Mouse (Mus musculus) frontal cortex, adult (tissue): ENCODE results near the gene Caly.

ENCODE experiments used
- ATAC-seq: cut with Nextera tagmentation; 2 replicates; pipeline ENCODE4 v1.9.2; 2017; ENCODE audit warnings: mild to moderate bottlenecking, moderate library complexity, mixed read lengths; ENCODE audit not compliant: low TSS enrichment

Caly gene

DNA sequence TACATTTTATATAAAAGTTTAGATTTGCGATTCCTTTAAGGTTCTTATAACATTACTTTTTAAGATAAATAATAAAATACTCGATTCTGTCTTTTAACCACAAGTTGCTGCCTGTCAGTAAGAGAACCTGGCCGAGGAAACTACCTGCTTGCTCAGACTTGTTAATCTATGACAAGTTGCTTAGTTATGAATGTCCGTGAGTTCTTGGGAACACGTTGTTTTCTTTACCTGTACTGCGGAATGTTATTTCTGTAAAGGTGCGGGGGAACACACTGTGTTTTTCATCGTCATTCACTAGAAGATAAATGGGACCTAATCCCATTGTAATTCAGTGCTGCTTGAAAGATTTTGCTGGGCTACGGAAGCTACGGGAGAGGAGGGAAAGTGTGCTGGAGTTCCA is 8.3 kb upstream of the Caly start:
- no peak for ATAC-seq

DNA sequence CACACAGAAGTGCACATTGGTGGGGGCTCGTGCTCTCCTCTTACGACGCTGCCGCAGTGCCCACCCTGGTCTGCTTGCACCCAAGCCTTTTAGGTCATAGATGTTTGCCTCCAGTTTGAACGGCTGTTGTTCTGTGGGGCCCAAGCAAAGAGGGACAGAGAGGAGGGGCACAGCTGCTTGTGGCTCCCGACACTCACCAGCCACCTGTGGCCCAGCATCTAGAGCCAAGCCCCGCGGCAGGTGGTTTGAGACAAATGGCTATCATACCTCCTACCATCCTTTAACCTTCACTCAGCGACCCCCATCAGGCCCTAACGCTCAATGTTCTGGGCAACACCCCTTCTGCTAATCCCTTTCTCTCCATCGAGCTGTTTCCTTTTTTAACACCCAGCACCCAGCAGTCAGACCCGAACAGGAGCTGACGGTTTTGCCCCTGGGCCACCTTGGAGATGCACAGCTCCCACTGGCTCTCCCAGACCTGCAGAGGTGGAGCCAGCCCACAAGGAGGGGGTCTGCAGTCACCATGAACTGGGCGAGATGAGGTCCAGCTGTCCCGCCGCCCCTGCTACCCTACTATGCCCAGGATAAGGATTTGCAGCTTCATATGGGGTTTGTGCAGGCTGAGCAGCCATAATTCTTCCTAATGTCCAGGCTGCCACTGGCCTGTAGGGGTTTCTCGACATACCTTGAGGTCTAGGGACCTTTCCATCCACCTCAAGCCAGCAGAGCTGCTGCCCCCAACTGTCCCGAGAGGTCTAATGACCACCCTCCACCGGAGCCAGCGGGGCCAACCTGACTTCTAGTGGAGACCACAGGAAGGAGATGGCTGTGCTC is 723 bp downstream of the Caly start:
- ATAC-seq: peak; percentile 33

DNA sequence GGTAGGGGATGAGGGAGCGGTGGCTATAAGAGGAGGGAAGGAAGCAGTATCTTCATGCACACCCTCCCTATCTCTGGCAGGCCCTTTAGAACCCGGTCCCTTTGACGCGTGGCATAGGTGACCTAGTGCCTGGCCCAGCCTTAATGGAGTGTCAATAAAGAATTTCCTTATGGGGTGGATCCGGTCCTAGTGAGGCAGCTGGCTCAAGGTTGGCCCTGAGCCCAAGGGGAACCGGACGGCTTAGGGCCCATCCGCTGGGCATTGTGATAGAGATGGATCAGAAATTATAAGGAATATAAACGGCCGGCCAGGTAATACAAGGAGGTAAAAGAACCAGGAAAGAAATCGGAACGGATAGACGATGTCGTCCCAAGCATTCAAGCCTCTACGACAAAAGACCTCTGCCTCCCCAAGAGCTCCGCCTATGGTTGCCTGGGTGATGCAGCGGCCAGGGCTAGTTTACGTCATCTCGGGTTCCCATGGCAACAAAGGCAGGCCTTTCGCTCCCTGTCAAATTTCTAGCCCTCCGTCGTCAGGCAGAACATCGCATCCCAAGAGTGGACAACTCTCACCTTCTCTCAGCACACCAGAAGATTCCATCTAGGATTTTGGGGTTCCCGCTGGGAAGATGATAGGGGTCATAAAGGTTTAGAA is 1.7 kb downstream of the Caly start:
- ATAC-seq: peak; percentile 78

DNA sequence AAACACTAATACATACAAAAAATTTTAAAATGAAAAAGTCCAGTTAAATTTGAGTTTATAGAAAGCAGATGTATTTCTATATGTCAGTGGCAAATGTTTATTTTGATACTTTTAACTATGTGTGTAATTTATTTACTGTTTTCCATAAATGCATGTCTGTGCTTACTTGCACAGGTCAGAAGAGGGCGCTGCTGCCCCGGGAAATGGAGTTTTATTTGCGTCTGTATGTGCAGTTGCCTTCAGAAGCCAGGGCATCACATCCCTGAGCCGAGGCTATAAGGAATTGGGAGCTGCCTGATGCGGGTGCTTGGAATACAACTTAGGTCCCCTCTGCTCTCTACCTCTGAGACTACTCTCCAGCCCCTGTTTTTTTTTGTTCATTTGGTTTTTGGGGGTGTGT is 3.6 kb downstream of the Caly start:
- no peak for ATAC-seq

DNA sequence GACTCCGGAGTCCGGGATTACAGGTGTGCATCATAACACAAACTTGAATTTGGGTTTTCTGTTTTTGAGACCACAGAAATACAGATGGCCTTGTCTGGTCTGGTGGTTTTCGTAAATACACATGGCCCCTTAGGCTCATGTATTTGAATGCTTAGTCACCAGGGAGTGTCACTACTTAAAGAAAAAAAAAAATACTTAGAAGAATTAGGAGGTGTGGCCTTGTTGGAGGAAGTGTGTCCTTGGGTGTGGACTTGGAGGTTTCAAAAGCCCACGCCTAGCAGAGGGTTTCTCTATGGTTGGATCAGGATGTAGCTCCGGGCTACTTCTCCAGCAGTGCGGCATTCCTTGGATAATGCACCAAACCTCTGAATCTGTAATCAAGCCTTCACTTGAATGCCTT is 4.7 kb downstream of the Caly start:
- no peak for ATAC-seq

DNA sequence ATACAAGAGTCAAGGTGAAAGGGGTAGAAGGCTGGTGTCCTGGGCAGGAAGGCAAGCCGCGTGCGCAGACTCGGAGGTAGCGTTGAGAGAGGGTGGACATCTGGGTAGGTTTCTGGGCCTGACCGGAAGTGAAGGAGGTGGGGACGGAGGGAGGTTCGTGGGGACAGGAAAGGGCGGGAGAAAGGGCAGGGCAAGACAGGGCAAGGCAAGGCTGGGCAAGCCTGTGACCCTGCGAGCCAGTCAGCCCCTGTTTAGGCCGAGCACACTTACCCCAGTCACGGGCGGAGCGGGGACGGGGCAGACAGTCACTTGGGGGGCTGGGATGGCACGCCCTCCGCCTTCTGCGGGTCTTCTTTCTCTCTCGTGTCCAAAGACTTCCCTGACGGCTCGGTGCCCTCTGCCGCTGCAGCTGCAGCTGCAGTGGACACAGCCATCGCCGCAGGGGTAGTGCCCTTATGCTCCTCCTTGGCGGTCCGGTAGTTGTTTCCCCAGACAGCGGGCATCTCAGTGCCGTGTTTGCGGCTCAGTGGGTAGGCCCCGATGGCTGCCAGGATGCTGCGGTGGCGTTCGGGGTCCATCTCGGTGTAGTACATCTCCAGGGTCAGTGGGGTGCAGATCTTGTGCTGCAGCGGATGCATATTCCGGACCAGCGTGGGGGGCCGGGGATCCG is 12.2 kb downstream of the Caly start:
- ATAC-seq: no peak

DNA sequence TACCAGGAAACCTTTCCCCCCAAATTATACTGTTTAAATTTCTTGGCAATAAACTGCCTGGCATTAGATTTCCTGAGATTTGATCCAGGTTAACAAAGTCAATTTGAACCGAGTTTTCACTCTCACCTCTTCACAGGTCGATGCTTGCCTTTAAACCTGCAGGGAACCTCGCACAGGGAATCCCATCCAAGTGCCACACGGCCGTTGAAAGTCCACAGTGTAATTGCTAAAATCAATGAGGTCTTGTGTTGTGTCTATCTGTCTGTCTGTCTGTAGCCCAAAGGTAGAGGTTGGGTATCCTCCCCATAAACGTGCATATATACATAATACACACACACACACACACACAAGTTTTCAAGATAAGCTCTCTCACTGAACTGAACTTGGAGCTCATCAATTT is 15.0 kb downstream of the Caly start:
- no peak for ATAC-seq

DNA sequence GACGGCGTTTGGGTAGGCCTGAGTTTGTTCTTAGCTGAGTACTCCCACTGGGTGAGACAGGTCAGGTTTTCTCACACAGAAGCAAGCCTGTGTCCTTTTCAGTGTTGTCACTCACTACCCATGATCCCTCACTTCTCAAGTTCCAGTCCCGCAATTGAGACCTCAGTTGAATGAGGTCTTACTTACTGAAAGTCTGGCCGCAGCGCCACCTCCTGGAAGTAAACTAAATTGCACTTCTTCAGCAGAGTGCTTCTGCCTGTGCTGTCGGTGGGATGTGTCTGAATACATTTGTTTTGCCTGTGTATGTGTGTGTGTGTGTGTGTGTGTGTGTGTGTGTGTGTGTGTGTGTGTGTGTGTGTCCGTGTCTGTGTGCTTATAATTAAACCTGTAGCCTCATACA is 19.3 kb downstream of the Caly start:
- peak; percentile 76; the same call in 1 of the 2 replicates for ATAC-seq

DNA sequence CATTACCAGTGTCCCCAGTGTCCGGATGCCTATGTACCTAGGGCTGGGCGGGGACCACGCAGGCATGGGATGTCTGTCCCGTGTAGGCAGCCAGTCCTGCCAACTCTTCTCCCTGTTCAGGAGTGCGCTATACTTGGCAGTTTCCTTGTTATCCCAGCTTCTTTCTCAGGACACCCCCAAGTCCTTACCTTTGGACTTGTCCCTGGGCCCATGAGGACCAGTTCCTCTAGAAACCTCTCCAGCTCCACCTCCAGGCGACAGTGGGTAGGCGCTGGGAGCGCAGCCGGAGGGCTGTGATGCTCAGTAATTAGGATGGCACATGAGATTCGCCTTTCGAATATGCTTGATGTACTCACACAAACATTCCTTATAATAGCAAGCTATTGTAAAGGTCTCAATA is 20.0 kb downstream of the Caly start:
- ATAC-seq: no peak

DNA sequence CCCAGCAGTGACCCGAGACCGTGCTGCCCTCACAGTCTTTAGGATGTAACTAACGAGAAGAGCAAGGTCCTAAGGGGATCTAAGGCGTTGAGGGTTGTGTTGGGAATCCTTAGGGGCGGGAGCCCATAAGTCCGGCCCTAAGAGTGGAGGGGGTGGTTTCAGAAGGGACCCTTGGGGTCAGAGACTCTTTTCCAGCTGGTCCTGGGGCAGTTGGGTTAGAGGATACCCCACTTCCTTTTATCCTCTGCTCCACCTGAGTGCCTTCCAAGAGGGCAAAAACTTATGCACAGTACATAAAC is 20.6 kb downstream of the Caly start:
- ATAC-seq: no peak

DNA sequence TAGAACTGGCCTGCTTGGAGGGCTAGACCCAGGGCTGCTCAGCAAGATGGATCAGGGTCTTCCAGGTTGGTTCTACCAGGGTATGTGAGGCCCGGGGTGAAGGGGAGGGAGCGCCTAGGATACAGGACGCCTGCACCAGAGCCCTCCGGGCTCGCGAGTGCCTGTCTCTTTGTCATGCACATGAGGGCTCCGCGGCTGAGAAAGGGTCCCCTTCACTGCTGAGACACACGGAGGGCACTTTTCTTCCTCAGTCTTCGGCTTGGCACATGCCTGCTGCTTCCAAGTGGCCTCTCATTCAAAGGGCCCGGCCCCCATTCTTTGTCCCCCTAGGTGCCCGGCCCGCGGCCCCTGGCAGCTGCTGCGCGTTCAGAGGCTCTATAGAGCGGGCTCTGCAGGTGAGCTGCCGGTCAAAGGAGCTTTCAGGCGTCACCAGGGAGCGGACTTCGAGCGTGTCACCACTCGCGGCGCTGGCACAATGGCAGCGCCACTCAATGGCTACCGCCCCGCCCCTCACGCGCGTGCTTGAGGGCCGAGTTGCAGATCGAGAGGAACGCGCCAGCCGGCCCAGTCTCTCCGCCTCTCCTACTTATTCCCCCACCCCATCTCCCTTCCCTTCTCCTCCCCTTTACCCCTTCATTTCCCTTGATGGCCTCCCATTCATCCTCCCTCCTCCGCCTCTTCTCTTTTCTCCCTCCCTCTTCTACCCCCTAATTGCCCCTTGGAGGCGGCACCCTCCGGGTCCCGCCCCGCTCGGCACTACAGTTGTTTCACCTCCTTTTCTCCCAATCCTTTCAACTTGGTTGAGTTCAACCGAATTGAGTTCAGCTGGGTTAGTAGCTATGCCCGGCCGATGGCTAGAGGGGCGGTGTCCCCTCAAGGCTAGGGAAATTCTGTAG is 21.2 kb downstream of the Caly start:
- no peak for ATAC-seq

DNA sequence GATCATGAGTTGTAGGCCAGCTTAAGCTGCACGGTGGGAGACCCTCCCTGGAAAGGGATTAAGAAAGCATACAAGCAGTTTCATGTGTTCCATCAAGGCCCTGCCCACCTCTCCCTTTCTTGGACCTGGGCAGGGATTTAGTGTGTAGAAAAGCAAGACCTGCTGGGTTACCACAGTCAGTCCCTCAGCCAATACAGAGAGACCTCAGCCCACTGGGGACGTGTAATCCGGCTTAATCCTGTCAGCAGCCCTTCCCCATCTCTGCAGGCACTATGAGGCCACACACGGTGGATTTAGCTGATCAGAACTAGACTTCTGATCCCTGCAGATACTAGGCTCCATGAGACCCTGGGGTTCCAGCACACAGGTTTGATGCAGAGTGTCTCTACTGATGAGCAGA is 22.7 kb downstream of the Caly start:
- no peak for ATAC-seq

DNA sequence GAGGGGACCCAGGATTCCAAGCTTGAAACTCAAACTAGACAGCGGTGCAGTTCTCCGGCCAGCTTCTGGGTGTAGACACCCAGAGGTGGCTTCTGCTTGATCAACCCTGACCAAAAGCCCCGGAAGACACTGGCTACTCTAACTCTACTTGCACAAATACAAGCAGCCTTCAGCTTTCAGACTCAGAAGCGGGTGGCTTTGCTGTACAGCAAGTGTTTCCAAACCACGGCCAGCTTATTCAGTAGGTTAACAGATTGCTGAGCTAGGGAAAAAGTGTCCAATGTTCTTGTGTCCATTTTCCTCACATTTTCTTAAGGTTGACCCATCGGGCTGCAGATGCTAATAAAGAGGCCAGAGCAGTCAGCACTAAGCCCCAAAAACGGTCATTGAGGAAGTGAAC is 23.8 kb downstream of the Caly start:
- ATAC-seq: no peak

DNA sequence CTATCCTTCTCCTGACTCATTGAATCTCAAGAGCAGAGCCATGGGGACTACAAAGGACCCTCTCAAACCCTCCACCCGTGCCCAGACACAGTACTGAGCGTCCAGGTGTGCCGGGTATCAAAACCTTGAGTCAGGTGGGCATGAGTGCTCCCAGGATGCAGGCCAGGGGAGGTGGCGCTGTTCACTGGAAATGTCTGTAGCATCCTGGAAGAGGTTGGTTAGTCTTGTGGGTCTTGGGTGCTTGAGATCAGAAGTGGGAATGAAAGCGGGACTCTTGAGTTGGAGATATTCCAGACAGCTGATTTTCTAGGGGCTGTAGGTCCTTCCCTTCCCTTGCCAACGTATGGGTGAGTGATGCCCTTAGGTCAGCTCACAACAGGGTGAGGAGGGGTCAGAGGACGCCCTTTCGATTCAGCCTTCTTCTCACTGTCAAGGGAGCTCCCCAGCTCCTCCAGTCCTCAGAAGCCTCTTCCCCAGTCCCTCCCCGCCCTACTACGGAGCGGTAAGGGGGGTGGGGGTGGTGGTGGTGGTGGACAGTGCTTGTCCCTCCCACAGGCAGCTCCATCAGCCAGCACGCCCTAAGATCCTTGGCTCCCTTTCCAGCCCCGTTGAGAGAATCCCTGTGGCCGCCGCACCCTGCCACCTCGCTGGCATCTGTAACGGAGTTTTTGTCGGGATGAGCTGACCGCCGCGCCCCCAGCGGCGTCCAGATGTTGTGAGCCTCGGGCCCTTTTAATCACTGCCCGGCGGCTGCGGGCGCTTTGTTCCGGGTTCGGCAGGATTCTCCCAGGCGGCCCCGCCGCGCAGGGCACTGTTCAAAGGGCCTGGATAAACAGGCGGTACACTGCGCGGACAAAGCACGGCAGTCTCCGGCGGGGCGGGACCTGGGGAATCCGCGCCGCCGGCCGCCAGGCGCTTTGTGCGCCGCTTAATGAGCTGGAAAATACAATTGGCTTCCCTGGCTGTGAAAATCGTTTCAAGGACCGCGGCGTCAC is 24.6 kb downstream of the Caly start:
- ATAC-seq: no peak

DNA sequence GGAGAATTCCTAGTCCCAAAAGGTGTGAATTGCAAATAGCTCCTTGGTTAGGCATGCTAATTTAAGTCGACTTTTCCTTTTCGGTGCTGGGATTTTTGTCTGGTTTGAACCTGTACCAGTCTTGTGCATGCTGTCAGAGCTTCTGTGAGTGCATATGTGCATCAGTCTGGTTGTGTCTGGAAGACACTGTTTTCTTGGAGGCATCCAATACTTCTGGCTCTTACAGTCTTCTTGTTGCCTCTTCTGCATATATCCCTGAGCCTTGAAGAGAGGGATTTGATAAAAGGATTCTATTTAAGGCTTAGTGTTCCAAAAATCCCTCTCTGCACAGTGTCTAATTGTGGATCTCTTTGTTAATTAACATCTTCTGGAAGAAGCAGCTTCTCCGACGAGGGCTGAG is 28.2 kb downstream of the Caly start:
- ATAC-seq: peak; percentile 75

DNA sequence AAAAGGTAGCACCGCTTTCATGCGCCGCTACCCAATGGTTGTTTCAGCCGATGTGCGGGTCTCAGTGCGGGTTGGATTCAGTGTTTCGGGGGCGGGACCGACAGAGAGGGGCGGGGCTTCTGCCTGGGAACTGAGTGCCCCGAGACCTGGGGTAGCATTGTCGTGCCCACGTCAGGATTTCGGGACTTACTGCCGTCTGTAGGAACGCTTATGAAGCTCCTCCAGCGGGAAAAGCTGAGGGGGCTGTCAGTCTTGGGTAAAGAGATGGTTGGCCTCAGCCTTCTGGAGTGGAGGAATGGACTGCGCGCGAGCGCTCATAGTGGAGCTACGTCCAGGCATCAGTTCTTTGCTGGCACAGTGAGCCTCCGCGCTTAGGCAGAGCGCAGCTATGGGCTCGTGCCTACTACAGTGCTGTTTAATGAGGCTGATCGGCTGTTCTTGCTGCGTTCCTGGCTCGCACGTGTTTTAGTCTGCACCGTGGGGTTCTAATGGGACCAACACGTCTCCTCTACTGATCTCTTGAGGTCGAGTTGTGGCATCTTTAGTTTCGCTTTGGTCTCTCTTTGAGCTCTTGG is 33.1 kb downstream of the Caly start:
- peak; percentile 59; the same call in 1 of the 2 replicates for ATAC-seq

DNA sequence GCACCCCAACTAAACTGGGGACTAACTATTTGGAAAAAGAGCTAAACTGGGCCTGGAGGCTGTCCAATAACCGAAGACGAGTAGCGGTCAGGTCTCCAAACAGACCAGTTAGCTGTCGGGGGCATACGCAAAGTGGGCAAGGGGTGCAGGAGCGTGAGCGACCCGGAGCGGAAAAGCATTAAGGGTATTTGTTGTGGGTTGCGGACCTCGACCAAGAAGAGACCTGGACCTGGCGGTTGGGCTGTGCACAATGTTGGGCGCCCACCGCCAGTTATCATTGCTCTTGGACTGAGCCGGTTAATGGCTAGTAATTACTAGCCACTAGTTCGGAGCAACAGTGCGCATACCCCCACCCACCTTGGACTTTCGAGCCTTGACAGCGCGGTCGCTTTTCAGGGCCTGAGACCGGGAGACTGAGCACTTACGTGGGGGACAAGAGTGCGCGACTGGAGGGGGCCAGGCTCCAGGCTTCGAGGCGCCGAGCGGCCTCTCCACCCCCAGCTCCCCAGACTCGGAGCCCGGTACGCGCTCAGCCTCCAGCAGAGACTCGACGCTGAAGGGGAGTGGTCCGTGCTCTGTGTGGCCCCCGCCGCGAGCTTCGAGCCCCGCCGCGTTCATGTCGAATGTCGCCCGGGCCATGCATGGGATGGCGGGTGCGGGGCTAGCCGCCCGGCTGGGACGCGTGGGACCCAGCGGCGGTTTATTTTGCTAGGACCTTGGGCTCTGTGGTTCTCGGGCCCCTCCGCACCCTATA is 33.8 kb downstream of the Caly start, which contains the start of gene Msx3:
Msx3 (minus strand) TSS at position 729 of the 754 bp plus-strand sequence.
- no peak for ATAC-seq

DNA sequence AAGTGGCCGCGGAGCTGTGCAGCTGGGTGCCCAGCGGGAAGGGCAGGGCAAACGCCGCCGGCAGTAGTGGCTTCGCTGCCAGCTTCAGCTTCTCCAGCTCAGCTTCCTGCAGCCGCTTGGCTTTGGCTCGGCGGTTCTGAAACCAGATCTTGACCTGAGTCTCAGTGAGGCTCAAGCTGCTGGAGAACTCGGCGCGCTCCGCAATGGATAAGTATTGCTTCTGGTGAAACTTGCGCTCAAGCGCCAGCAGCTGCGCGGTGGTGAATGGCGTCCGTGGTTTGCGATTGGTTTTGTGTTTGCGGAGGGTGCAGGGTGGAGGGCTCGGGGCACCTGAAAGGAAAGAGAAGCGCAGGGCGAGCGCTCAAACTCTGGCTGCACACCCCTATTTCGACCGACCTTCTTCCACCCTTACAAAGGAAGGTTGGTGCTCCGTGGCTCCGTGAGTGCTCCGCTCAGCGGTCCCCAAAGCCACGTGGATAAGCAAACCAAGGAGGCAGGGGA is 34.5 kb downstream of the Caly start:
- peak; percentile 41; the same call in 1 of the 2 replicates for ATAC-seq

DNA sequence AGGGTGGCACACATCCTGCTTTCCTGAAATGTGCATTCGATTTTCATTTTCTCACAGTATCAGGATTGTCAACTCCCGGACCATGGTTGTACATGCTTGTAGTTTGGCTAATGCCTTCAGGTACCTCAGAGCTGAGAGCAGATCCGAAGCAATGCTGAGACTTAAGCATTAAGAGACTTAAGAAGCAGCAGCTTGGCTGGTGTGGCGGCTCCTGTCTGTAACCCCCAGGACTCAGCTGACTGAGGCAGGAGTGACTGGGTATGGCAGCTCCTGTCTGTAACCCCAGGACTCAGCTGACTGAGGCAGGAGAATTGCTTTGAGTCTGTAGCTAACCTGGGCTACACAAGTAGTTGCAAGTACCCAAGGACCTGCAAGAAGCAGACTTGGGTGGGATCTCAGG is 36.8 kb downstream of the Caly start:
- no peak for ATAC-seq
